Mouse (Mus musculus) kidney, adult 18-20 months (tissue): ENCODE results near the gene Cdan1.
"Not testable (repeated sequence)": the region's sequence is repeated elsewhere in the genome, so short reads cannot be mapped to it uniquely, and the experiment has no call there.

Experiments used
- DNase-seq: peaks from one replicate; pipeline ENCODE4 v3.0.0; 2021

Gene Cdan1

DNA sequence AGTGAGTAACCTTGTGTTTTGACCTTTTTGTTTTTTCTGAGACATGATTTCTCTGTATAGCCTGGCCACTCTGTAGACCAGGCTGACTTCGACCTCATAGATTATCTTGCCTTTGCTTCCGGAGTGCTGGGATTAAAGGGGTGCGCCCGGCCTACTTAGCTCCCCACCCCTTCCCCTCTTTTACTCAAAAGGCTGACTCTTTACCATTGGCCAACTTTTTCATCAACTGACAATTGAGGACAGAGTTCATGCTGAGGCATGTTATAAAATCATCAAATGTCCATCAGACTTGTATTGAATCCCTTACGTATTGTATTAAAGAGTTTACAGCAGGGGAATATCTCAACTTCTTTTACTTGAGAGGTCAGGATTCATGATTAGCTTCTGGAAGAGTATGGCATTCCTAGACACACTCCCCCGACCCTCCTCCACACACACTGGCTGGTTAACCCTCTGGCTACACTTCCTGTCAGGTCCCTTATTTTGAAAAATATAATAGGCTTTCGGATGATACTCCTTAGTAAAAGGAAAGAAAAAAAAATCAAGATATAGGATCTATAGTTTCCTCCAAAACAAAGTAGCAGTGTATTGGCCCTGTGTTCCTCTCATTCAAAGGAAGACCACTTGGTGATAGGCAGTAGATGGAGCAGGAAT is 117.9 kb downstream of the Cdan1 start:
- no peak for DNase-seq

DNA sequence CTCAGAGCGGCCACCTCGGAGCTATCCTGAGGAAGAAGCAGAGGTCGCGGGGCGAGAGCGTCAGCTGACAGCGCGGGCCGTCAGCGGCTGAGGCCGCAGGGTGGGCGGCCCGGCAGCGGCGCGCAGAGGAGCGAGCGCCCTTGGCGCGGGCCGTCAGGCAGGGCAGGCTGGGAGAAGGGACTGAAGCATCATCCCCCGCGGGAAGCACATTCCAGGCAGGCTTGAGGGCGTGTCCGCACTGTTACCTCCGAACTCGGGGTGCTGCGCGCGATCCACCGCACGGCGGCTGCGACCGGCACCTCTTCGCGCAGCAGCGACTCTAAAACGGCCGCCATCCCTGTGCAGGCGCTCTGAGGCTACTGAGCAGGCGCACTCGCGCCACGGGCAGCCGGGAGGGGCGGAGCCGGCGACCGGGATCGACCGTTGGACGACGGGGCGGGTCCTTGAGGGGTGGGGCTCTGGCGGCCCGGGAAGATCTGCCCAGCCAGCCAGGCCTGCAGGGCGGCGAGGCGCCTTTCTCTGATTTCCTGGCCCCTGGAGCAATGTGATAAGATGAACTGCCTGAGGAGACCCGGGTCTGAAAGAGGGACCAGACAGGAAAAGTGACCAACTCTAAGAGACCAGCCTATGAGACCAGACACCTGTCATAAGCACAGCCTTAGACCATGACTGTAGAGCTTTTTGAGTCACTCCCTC is 118.6 kb downstream of the Cdan1 start:
- DNase-seq = peak; percentile 92

DNA sequence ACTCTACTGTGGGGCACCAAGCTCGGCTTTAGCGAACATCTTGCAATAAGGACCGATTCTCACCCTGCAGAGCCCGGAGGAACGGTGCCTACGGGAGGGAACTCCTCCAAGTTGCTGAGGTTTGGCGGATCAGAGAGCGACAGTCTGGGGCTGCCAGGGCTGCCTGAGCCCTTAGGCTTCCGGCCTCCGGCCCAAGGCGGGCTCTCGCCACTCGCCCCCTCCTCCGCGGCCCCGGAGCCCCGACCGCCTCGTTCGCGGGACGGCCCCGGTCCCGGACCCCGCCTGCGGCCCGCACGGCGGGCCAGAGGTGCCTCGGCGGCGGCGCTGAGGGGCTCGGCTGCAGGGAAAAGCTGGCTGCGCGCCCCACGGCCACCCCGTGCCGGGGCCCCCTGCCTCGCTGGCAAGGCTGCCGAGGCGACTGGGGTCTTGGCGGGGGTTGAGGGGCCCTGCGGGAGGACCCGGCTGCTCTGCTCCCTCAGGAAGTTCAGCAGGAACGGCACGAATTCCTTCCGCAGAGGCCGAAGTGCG is 119.2 kb downstream of the Cdan1 start:
- DNase-seq = no peak

DNA sequence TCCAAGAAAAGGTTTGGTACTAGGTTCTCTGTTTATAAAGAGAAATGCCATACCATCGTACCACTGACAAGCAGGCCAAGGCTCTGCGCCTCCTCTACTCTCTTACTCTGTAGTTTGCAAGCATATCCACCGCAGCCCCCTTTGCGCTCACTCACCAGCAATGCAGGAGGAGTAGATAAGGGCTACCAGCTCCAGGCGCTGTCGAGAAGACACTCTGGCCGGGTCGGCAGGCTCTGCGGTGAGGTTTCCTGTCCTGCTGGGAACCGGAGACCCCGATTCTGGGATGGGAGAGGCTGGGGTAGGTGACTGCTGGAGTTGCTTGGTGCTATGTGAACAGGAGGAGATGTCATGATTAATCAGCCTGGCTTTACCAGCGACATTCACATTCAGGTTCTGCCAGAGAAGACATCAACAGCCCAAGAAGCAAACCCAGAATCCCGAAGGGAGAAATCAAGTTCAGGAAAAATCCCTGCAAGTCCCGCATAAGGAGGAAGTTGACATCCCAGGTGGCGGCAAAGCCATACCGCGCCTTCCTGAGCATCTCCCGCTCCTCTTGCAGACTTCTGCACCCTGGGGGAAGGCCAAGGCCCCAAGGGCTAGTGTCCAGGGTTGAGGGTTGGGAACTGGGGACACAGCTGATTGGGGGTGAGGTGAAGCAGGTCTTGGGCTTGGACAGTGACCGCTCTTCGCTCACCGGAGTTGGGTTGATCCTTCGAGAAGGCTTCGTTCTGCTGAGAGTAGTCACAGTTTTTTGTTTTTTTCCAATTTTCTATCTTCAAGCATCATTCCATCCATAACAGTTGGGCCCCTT is 119.9 kb downstream of the Cdan1 start:
- no peak for DNase-seq

DNA sequence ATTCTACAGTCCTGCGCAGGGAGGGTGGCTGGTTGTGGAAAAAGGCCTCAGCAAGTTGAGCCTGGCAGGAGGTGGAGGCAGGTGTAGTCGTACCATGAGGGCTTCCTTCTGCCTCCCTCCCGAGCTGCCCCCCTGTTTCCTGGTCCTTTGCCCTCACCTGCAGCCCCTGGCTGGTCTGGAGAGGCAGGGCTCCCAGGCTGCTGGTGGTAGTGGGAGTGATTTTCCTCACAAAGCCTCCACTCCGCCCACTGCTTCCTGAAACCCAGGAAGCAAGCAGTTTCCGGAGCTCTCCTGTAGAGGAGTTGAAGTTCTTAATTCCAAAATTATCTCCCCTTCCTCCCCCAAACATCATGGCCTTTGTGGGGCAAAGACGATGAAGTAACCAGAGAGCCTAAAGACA is 125.8 kb downstream of the Cdan1 start:
- DNase-seq = no peak

DNA sequence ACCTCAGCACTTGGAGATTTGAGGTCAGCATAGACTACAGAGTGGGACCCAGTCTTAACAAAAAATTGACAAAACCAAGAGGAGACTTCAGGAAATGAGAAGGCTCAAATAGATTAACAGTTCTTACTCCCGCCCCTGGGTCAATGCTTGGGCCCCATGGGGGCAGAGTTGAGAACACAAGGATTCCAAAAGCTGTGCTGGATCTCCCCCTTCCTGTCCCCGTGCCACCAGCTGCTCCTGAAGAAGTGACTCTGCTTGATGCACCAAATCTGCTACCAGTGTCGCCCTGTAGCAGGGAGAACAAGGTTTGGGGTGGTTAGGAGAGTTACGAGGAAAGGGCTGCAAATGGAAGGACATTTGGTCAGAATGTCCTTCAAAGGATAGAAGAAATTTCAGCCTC is 126.3 kb downstream of the Cdan1 start:
- no peak for DNase-seq

DNA sequence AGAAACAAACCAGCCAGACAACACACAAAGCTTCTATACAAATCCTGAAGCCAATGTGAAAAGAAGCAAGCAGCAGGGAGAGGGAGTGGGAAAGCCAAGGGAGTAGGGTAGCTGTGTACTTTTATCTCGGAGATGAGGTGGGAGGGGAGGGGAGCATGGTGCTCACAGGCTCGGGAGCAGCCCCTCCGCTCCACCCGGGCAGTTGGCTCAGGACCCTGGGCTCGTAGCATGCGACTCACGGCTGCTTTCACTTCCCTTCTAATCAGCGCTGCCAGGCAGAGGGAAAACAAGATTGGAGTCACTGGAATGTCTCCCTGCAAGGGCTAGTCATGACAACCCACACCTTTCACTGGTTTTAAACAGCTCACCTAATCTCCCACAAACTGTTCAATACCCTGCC is 127.4 kb downstream of the Cdan1 start:
- DNase-seq = no peak

DNA sequence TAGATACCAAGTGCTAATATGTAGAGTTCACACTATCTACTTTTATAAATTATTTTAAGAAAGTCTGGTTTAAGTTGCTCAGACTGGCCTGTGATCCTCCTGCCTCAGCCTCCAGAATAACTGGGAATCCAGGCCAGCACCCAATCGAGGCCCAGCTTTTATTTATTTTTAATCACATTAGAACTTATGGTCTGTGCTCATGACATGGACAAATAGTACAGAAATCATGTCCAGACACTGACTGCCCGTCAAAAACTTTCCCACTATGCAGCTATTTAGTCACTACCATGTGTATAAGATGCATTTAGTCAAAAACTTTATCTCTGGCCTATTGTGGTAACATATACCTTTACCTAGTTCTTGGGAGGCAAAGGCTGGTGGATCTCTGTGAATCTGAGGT is 128.0 kb downstream of the Cdan1 start:
- DNase-seq = no peak

DNA sequence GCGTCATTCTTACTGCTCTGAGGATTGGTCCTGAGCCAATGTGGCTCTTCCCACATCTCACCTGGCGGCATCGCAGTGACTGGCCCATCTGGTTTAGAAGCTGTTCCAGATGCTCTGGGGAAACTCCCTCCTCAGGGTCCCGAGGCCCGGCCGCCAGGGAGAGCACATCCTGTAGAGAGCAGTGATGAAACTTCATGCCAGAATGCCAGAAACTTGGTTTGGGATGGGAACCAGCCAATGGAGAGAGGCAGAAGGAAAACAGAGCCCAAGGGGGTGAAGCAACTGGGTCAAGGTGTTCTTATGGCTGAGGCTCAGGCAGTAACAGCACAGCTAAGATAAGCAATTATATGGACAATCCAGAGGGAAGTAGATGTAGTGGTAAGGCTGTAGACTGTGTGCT is 129.1 kb downstream of the Cdan1 start:
- DNase-seq = no peak

DNA sequence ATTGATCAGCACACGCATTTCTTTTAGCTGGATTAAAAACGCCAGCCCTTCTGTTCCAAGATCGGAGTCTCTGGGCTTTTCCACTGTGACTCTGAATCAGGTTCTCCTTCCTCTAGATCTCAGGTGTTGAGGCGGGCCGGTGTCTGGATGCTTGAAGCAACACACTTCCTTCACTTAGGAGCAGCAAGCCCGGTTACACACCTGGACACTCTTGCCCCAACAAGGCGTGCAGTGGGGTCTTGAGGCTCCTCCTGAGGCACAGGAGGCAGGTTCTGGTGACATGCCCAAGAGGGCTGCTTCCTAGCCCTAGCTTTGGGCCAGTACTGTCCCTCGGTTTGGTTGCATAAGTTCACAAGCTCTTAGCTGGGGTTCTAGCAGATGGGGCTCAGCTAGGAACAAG is 131.4 kb downstream of the Cdan1 start:
- DNase-seq = no peak

DNA sequence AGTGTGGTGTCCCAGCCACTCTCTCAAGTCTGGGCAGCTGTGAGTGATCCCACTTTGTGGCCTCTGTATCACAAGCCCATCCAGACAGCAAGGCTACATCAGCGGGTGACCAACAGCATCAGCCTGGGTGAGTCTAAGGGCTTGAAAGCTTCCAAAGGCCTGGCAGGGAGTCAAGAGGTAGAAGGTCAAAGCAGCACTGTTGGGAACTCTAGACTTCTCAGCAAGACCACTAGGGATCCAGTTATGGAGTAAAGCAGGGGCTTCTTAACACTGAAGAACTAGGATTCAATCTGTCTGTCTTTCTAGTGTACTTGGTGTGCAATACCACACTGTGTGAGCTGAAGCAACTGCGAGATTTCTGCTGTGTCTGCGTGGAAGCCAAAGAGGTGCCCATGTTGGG is 136.5 kb downstream of the Cdan1 start:
- DNase-seq = no peak

DNA sequence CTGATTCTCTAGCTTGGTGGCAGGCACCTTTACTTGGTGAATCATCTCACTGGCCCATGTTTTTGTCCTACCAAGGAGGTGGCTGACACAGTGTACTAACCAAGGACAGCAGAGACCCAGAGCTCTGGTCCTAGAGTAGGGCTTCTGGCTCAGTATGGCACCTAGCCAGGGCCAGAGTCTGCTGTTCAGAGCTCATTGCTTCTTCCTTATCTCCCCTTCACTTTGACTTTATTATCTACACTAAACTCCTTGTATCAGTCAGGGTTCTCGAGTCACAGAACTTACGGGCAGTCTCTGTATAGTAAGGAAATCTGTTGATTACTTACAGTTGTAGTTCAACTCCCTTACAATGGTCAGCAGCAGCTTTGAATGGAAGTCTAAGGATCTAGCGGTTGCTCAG is 139.0 kb downstream of the Cdan1 start:
- DNase-seq = no peak

DNA sequence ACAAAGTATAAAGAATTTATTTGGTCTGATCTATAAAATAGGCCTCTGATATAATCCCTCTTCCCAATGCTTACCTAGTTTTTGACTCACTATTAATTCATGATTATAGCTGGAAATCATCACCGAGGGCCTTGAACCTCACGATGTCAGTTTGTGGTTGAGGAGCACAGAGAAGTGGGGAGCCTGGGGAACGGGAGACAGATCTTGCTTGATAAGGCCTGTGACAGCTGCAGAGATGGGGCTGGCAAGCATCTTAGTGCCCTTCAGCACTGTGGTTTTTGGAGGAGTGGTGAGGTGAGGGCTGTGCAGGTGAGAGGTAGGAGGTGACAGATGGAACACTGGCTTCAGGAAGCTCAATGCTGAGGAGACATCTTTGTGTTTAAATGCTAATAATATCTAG is 139.8 kb downstream of the Cdan1 start:
- DNase-seq = no peak

DNA sequence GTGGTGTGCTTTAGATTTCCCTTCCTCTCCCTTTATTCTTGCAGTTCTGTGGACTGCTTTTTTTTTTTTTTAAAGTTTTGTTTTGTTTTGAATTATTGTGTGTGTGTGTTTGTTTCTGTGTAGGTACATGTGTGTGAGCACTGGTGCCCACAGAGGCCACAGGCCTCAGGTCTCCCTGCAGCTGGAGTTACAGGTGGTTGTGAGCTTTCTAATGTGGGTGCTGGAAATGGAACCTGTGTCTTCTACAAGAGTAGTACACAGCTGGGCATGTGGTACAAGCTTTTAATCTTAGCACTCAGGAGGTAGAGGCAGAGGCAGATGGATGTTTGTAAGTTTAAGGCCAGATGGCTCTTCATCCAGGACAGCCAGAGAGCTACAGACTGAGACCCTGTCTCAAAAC is 142.9 kb downstream of the Cdan1 start:
- DNase-seq = no peak

DNA sequence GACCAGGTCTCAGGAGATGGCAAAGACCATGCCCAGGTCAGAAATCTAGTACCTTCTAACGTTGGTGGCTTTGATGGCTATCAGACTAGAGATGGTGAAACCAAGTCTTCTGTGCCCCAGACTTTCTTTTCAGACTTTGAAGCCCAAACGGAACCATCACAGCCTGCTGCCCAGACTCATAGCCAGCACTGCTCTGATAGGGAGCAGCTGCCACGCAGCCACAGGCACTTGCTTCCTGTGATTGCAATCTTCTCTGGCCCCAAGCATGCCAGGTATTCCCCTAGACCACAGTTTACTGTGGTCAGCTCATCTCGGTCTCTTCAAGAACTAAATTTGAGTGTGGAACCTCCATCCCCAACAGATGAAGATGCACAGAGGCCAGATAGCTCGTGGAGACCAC is 147.3 kb downstream of the Cdan1 start:
- DNase-seq = no peak

DNA sequence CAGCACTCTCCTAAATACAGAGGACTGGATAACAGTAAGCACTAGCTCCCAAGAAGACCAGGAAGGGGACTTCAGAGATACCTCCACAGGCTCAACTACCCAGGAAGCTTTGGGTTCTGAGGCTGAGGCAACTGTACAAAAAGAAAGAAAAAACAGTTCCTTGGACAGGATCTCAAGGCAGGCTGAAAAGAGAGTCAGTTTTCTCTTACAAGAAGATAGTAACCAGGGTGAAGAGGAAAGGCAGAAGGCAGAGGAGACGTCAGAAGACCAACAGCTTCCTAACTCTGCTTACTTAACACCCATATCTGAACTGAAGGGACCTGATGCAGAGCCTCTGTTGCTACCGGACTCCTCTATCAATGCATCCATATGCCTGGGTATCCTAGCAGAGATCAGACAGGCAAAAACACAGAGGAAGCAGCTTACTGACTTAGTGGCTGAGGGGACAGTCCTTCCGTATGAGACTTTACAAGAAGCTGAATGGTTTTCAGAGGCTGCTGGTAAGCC is 149.5 kb downstream of the Cdan1 start:
- DNase-seq = no peak

DNA sequence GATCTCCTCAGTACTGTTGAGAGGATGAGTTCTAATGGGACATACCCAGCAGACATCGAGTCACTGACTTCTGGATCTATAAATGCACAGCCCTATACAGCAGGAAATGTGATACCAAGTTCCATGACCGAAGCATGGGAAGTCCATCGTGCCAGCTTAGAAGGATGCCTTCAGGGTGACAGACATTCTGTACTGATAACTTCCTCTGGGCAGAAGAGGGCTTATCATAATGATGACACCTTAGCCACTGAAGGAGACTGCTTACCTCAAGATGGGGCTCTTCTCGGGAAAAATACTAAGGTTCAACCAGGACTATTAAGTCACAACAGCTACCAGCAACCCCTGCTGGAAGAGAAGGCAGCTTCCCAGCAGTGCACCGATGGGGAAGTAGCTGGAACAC is 152.2 kb downstream of the Cdan1 start:
- DNase-seq = no peak

DNA sequence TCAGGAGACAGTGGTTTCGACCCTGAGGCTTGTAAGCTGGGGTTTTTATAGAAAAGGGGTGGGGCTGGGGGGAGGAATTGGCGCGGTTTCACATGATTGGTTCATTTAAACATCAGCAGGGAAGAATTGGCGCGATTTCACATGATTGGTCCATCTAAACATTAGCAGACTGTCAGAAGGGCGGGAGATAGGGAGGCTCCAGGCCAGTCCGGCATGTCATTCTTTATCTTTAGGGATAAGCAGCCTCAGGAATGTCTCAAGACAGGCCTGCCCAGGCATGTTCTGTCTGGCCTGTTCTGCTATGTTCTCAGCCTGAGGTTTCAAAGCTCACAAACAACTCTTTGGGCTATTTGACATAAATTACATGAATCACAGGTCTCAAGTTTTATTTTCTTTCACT is 168.8 kb downstream of the Cdan1 start:
- not testable (repeated sequence) for DNase-seq

DNA sequence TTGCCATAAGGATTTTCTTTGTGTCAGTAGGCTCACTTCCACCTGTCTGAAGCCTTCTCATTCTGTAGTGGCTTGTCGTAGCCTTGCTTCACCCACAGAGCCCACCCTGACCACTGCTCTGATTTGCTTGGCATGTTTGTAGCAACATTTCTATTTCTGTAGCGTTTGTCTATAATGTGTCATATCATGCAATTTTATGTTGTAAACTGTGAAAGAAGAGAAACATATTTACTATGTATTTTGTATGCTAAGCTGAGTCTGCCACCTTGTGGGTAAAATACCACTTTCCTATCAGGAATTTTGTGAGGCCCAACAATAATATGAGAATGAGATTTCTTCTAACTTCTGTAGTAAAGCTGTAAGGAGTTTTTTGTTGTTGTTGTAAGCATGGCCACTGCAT is 179.7 kb downstream of the Cdan1 start:
- no peak for DNase-seq

DNA sequence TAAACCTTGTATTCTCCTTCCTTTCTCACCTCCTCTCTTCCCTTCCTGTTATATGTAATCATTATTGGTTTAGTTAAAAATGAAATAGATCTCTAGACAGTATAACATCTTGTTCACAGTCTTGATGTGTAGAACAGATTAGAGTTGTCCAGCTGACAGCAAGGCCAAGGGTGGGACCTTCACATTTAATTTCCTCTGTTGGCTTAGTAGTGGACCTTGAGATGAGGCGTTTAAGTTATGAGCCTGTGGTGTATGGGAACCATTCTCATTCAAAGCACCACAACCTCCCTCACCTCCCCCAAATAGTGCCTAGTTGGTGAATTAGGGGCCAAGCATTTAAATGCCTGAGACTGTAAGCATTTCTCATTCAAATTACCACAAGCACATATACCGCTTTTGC is 182.5 kb downstream of the Cdan1 start:
- no peak for DNase-seq
